Mouse (Mus musculus) forebrain, embryonic 12.5 days (tissue): ENCODE results near the gene Hic1. TPM values are rescaled to one million over a fixed set of nuclear protein-coding genes. Genes with fewer than 3 reads are reported as not detected.

Source experiments
- ATAC-seq: fragments of 200-750 bp; cut with Nextera tagmentation; 2 replicates; pipeline ENCODE4 v1.8.0; 2017; ENCODE audit warnings: moderate TSS enrichment; ENCODE audit not compliant: low FRiP score
- H3K27ac ChIP-seq: fragments of 300-500 bp; sonication (generic); 2 replicates; pipeline ENCODE4 v1.5.1; 2016; ENCODE audit warnings: mild to moderate bottlenecking
- H3K27me3 ChIP-seq: fragments of 300-500 bp; sonication (generic); 2 replicates; pipeline ENCODE4 v1.6.1; 2016; ENCODE audit warnings: mild to moderate bottlenecking
- H3K36me3 ChIP-seq: fragments of 300-500 bp; sonication (generic); replicated peaks from 2 replicates; pipeline ENCODE4 v1.6.1; 2016; ENCODE audit warnings: mild to moderate bottlenecking
- H3K4me1 ChIP-seq: fragments of 300-500 bp; sonication (generic); 2 replicates; pipeline ENCODE4 v1.6.1; 2016
- H3K4me2 ChIP-seq: fragments of 300-500 bp; sonication (generic); 2 replicates; pipeline ENCODE4 v1.6.1; 2016; ENCODE audit warnings: mild to moderate bottlenecking, moderate library complexity
- H3K4me3 ChIP-seq: fragments of 300-500 bp; sonication (generic); replicated peaks from 2 replicates; pipeline ENCODE4 v1.5.1; 2016; ENCODE audit warnings: mild to moderate bottlenecking
- H3K9ac ChIP-seq: fragments of 300-500 bp; sonication (generic); 2 replicates; pipeline ENCODE4 v1.6.1; 2016; ENCODE audit warnings: mild to moderate bottlenecking
- H3K9me3 ChIP-seq: fragments of 300-500 bp; sonication (generic); 2 replicates; pipeline ENCODE4 v1.6.1; 2016
- WGBS: fragments of 180-500 bp; shearing (Covaris S2); methylation state at CpG from one replicate; pipeline ENCODE4 v1.1.7; 2016; 5-methylcytosine and 5-hydroxymethylcytosine counted together
- polyA plus RNA-seq: library from polyadenylated mRNA; unstranded; fragments of >200 nt; fragmentation: Nextera tagmentation; extraction: Ambion mirVana; gene quantifications from 2 replicates; pipeline ENCODE4 v1.2.1, GENCODE M21; 2016

Hic1 gene
- polyA plus RNA-seq, 1 experiment from 2014 or later = 4.4 TPM

DNA sequence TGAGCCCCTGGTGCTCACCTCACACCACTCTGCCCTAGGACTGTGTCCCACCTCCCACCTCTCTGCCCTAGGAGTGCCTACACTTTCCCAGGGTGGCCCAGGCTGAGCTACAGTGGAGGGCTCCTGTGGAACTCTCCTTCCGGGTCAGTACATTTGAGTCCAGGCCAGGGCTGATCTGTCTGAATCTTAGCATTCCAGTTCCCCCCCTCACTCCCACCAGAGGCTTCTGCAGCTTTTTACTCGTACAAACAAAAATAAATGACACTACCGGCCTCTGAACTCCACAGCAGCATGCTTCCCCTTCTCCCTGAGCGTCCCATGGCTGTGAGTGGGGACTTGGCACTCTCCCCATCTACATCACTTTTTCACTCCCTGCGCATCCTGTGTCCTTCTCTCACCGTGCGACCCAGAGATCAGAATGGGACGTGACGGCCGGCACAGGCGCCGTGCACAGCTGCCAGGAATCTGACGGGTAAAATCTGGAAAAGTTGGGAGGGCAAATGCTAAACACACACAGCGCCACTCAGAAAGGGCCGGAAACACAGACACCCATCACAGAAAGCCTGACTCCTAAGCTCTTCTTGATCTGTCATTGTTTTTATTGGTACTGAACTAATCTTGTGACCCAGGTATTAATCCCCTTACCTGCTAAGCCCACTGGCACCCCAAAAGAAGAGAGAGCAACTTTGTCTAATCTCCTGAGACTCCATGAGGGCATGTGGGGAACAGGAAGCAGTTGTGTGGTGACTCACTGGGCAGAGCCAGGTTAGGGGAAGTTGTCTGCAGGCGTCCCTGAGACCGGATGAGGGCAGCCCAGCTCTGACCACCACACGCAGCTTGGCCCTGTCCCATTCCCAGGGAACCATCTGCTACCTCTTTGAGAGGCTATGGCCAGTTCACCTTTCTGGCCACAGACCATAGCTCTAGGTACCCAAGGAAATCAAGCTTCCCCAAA is 16.4 kb downstream of the Hic1 start:
- no peak for ATAC-seq
- H3K4me2 ChIP-seq = no peak overlapping the region
- WGBS = 84% methylated on average over 18 of the region's 18 CpGs
- H3K4me3 ChIP-seq = no peak overlapping the region
- no peak overlapping the region for H3K27ac ChIP-seq
- H3K36me3 ChIP-seq = peaks cover 26% of the 10 kb centered on the region
- no peaks in the 10 kb centered on the region for H3K27me3 ChIP-seq
- H3K9me3 ChIP-seq = no peaks in the 10 kb centered on the region
- H3K9ac ChIP-seq = no peak overlapping the region
- peaks cover 1% of the 10 kb centered on the region; the same call in 1 of the 2 replicates for H3K4me1 ChIP-seq

DNA sequence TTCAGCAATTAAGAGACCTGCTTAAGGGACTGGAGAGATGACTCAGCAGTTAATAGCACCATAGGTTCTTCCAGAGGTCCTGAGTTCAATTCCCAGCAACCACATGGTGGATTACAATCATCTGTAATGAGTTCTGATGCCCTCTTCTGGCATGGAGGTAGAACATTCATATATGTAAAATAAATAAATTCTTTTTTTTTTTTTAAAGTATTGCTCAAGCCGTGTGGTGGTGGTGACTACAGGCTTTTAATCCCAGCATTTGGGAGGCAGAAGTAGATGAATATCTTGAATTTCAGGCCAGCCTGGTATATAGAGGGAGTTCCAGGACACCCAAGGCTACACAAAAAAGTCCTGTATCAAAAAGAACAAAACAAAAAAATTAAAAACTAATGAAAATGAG is 19.0 kb downstream of the Hic1 start:
- no peaks in the 10 kb centered on the region for H3K27me3 ChIP-seq
- WGBS = 93% methylated on average over 1 of the region's 1 CpGs
- ATAC-seq = no peak
- no peak overlapping the region for H3K4me3 ChIP-seq
- H3K36me3 ChIP-seq = peaks cover 25% of the 10 kb centered on the region
- H3K4me2 ChIP-seq = no peak overlapping the region
- no peak overlapping the region for H3K27ac ChIP-seq
- no peak overlapping the region for H3K9ac ChIP-seq
- H3K4me1 ChIP-seq = peaks cover 11% of the 10 kb centered on the region
- no peaks in the 10 kb centered on the region for H3K9me3 ChIP-seq

DNA sequence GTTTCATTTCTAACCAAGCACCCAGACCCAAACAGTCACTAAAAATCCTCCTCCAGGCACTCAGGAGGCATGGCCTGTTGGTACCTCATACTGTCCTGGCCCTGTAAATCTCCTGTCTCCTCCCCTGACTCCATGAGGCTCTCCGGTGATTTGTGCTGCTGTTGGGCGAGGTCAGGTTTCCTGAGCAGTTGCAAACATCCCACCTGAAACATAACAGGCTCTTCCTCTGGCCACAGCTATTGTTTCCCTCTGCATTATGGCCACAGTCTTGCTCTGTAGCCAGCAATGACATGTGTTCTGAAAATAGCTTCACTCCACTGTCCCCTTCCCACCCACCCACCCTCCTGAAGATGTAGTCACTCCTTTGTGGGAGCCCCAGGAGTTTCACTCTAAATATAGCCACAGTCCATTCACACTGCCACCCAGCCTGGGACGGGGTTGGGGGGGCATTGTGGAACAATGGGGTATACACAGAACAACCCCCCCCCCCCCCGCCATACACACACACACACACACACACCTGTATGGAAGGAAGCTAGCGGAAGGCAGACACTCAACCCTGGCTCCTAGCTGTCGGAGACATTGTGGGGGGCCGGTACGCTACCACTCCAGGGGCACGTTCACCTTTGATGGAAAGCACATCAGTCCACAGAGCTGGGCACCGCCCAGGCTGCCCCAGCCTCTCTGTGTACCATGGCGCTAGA is 20.8 kb downstream of the Hic1 start:
- H3K27ac ChIP-seq = peak overlapping the region; percentile 25; the same call in 1 of the 2 replicates
- H3K36me3 ChIP-seq = peaks cover 36% of the 10 kb centered on the region
- 94% methylated on average over 10 of the region's 11 CpGs for WGBS

DNA sequence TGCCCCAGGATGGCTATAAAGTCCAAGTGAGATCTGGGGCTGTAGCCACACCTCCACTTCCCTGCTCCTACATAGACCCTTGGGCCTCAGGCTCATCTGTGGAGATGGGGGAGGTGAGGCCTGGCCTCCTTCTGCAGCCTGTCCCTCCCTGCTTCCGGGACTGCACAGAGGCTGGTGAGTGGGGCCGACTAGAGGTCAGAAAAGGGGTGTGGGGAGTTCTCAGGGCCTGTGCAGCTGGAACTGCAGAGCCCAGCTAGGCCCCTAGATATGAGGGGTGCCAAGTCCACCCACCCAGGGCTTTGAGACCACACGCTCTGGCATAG is 21.5 kb downstream of the Hic1 start:
- Histone ChIP-seq H3K4me2 (no peak overlapping the region), H3K4me1 (peaks cover 11% of the 10 kb centered on the region), H3K27me3 (no peaks in the 10 kb centered on the region), H3K4me3 (no peak overlapping the region), H3K9ac (no peak overlapping the region), H3K9me3 (no peaks in the 10 kb centered on the region), H3K36me3 (peaks cover 42% of the 10 kb centered on the region), H3K27ac (peak overlapping the region; percentile 79)
- ATAC-seq = no peak
- WGBS = 71% methylated on average over 3 of the region's 3 CpGs

More for the DNA sequence above, 20.8 kb downstream of the Hic1 start:
- no peak overlapping the region for H3K9ac ChIP-seq
- H3K4me2 ChIP-seq = no peak overlapping the region
- no peaks in the 10 kb centered on the region for H3K27me3 ChIP-seq
- H3K4me3 ChIP-seq = no peak overlapping the region
- ATAC-seq = no peak
- H3K4me1 ChIP-seq = peaks cover 11% of the 10 kb centered on the region
- H3K9me3 ChIP-seq = no peaks in the 10 kb centered on the region

DNA sequence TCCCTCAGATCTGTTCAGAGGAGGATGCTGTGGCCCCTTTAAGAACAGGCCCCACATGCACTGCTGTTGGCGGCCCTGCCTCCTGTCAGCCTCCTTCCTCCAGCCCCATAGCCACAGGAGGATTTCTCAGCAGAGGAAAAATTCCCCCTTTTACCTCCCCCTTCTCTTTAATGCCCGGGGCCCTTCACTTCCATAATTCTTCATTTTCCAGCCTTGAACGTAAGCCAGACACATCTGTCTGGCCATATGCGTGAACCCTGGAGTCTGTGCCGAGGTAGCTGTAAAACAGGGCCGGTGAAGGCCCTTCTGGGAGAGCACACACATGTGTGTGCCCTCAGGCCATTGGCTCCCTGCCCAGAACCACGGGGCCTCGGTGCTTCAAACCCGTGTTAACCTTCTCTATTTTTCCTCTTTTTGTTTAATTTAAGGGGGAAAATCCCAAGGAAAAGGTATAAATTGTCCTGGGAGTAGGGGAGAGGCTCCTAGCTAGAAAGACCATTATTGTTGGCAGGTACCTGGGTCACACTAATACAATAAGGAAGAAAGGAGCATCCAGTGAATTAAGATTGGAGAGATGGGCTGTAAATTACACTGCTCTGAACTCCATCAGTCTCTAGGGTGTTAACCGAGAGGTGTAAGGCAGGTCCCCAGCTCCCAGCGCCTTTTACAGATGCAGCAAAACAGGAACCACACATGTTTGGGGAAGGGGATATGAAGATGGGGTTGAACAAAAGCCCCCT is 22.0 kb downstream of the Hic1 start:
- Histone ChIP-seq H3K36me3 (peaks cover 47% of the 10 kb centered on the region), H3K4me3 (no peak overlapping the region), H3K27ac (peak overlapping the region; percentile 79), H3K4me2 (no peak overlapping the region), H3K4me1 (peaks cover 11% of the 10 kb centered on the region), H3K9ac (no peak overlapping the region), H3K9me3 (no peaks in the 10 kb centered on the region), H3K27me3 (no peaks in the 10 kb centered on the region)
- peak; percentile 44; the same call in 1 of the 2 replicates for ATAC-seq
- whole genome bisulfite sequencing = 55% methylated on average over 11 of the region's 11 CpGs

- Histone ChIP-seq H3K4me1 (peaks cover 11% of the 10 kb centered on the region), H3K9ac (no peak overlapping the region), H3K27ac (no peak overlapping the region), H3K4me3 (no peak overlapping the region), H3K36me3 (peaks cover 45% of the 10 kb centered on the region), H3K9me3 (no peaks in the 10 kb centered on the region), H3K27me3 (no peaks in the 10 kb centered on the region), H3K4me2 (no peak overlapping the region)
- WGBS = 91% methylated on average over 2 of the region's 2 CpGs
- no peak for ATAC-seq
These were observed 23.5 kb downstream of the Hic1 start for GRCm38 (mm10) chr11:75145841-75146240.

DNA sequence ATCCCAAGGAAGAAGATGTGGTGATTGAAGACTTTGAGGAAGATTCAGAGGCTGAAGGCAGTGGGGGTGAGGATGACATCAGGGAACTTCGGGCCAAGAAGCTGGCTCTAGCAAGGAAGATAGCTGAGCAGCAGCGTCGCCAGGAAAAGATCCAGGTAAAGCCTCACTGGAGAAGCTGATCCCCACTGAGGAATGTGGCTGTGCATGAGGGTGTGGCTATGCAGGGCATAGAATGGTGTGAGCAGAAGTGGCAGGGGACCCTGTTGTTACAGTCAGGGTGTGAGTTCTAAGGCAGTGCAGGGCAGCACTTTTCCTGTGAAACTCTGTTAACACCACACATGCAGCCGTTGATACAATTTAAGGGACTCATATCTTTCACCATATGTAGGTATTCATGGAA is 26.6 kb downstream of the Hic1 start:
- Histone ChIP-seq H3K9me3 (no peaks in the 10 kb centered on the region), H3K36me3 (peaks cover 35% of the 10 kb centered on the region), H3K4me1 (peaks cover 18% of the 10 kb centered on the region), H3K27me3 (no peaks in the 10 kb centered on the region), H3K4me3 (no peak overlapping the region), H3K4me2 (no peak overlapping the region), H3K9ac (no peak overlapping the region), H3K27ac (no peak overlapping the region)
- ATAC-seq = no peak
- 96% methylated on average over 4 of the region's 4 CpGs for WGBS

GRCm38 (mm10) chr11:75141913-75142312 is 27.4 kb downstream of the Hic1 start:
- 64% methylated on average over 1 of the region's 1 CpGs for WGBS
- peak overlapping the region; percentile 5; the same call in 1 of the 2 replicates for H3K27ac ChIP-seq

GRCm38 (mm10) chr11:75141038-75141437 is 28.3 kb downstream of the Hic1 start:
- peaks cover 9% of the 10 kb centered on the region; the same call in 1 of the 2 replicates for H3K4me1 ChIP-seq
- H3K4me2 ChIP-seq = no peak overlapping the region
- no peak overlapping the region for H3K4me3 ChIP-seq
- no peaks in the 10 kb centered on the region for H3K27me3 ChIP-seq
- H3K36me3 ChIP-seq = peaks cover 31% of the 10 kb centered on the region
- H3K9ac ChIP-seq = no peak overlapping the region
- no peak for ATAC-seq
- no peaks in the 10 kb centered on the region for H3K9me3 ChIP-seq
- no peak overlapping the region for H3K27ac ChIP-seq
- WGBS = 80% methylated on average over 3 of the region's 3 CpGs

More at GRCm38 (mm10) chr11:75141913-75142312, 27.4 kb downstream of the Hic1 start:
- Histone ChIP-seq H3K36me3 (peaks cover 32% of the 10 kb centered on the region), H3K4me3 (no peak overlapping the region), H3K4me2 (no peak overlapping the region), H3K27me3 (no peaks in the 10 kb centered on the region), H3K4me1 (peaks cover 11% of the 10 kb centered on the region), H3K9me3 (no peaks in the 10 kb centered on the region), H3K9ac (no peak overlapping the region)
- no peak for ATAC-seq

DNA sequence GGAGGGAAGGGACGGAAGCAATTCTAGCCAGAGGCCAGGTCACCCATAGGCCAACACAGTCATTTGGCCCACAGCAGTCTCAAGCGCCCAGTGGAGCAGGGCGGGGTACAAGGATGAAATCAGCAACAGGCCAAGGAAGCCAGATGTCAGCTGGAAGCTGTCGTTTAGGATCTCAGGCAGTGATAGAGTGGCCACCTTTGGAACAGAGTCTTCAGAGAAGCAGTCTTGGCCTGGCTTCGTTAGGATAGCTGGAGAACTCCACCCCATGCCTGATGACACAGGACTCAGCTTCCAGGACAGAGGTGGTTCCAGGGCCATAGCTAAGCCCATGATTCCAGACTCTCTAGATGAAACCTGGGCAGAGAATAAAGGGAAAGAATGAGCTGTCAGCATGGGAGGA is 28.9 kb downstream of the Hic1 start:
- 91% methylated on average over 5 of the region's 5 CpGs for WGBS
- ATAC-seq = no peak
- Histone ChIP-seq H3K36me3 (peaks cover 31% of the 10 kb centered on the region), H3K4me1 (peaks cover 9% of the 10 kb centered on the region; the same call in 1 of the 2 replicates), H3K27ac (no peak overlapping the region), H3K9me3 (no peaks in the 10 kb centered on the region), H3K4me2 (no peak overlapping the region), H3K9ac (no peak overlapping the region), H3K4me3 (no peak overlapping the region), H3K27me3 (no peaks in the 10 kb centered on the region)

DNA sequence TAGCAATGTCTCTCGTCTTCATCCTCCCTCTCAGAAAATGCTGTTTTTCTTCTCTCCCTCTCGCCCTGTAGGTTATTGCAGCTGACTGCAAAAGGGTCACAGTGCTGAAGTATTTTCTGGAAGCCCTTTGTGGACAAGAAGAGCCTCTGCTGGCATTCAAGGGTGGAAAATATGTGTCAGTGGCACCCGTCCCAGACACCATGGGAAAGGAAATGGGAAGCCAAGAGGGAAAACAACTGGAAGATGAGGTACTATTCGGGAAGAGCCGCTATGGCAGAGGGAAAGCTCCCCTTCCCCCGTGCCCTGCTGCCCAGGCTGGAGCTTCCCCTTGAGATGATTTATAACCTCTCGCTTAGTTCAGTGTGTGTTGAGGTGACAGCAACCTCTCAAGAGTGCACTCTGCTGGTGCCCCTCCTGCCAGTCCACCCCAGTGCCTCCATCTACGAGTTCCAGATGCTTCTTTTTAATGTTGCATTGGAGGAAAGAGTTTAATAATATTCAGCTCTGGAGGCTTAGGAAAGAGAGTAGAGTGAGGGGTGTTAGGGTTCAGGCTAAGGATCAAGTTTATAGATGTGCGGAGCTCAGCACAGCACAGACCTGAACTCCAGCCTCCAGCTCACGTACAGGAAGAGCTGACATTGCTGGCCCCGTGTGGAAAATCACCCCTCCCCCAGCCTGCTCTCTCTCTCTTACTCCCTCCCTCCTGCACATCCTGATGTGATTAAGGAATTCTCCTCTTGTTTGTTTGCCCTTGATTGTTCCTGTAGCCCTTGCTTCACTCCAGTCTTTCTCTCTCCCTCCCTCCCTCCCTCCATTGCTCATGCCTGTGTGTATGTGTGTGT is 30.0 kb downstream of the Hic1 start:
- Histone ChIP-seq H3K27ac (0 out of 2 replicates have a peak overlapping the region, but pooled peaks have one; percentile 46), H3K9ac (no peak overlapping the region), H3K4me2 (no peak overlapping the region), H3K27me3 (no peaks in the 10 kb centered on the region), H3K4me3 (no peak overlapping the region), H3K9me3 (no peaks in the 10 kb centered on the region), H3K4me1 (peaks cover 13% of the 10 kb centered on the region; the same call in 1 of the 2 replicates), H3K36me3 (peaks cover 23% of the 10 kb centered on the region)
- no peak for ATAC-seq
- 65% methylated on average over 11 of the region's 11 CpGs for WGBS
